Mouse (Mus musculus): ENCODE data around the gene Ppp1r1b. TPM values are rescaled to one million over a fixed set of nuclear protein-coding genes. Genes with fewer than 3 reads are reported as not detected.

Ppp1r1b gene
- polyA plus RNA-seq (2012; rRNA removed; ENCODE audit: low replicate concordance): 1.8 and 2.0 TPM in 2 replicates

GRCm38 (mm10) chr11:98348083-98348961 is at the start of gene Ppp1r1b:
Gene Ppp1r1b, plus strand, starts transcription at chr11:98348404.

GRCm38 (mm10) chr11:98329081-98329959 is 18.9 kb upstream of the Ppp1r1b start, which contains the start of gene Neurod2:
Gene Neurod2, minus strand, starts transcription at chr11:98329648.

GRCm38 (mm10) chr11:98358161-98359083 is 10.2 kb downstream of the Ppp1r1b start, which contains the start of gene Stard3:
Gene Stard3, plus strand, starts transcription at chr11:98358368.

GRCm38 (mm10) chr11:98383261-98384030 is 35.2 kb downstream of the Ppp1r1b start, which contains the start of gene Tcap:
Gene Tcap, plus strand, starts transcription at chr11:98383811.

GRCm38 (mm10) chr11:98385638-98386585 is 37.7 kb downstream of the Ppp1r1b start, which contains the start of gene Pnmt:
Gene Pnmt, plus strand, starts transcription at chr11:98386450.

GRCm38 (mm10) chr11:98400161-98400726 is 52.0 kb downstream of the Ppp1r1b start, which contains the start of gene Pgap3:
Gene Pgap3, minus strand, starts transcription at chr11:98400490.

Other genes with a start within 250 kb of the Ppp1r1b start
- gene Fbxl20, start 198.0 kb upstream of the Ppp1r1b start, polyA plus RNA-seq (2012; rRNA removed; ENCODE audit: low replicate concordance): 26.5 and 27.7 TPM in 2 replicates
- gene Med1, start 155.1 kb upstream of the Ppp1r1b start, polyA plus RNA-seq (2012; rRNA removed; ENCODE audit: low replicate concordance): 9.8 and 16.1 TPM in 2 replicates
- 12.6 and 17.2 TPM in 2 replicates for gene Cdk12, start 145.3 kb upstream of the Ppp1r1b start, polyA plus RNA-seq (2012; rRNA removed; ENCODE audit: low replicate concordance)
- gene Neurod2, start 18.8 kb upstream of the Ppp1r1b start, polyA plus RNA-seq (2012; rRNA removed; ENCODE audit: low replicate concordance): not detected in 2 replicates
- gene Stard3, start 10.0 kb downstream of the Ppp1r1b start, polyA plus RNA-seq (2012; rRNA removed; ENCODE audit: low replicate concordance): 88.0 and 123 TPM in 2 replicates
- 0.53 and 504 TPM in 2 replicates for gene Tcap, start 35.4 kb downstream of the Ppp1r1b start, polyA plus RNA-seq (2012; rRNA removed; ENCODE audit: low replicate concordance)
- 0.20 TPM in 1 of 2 replicates, not detected in the other for gene Pnmt, start 38.0 kb downstream of the Ppp1r1b start, polyA plus RNA-seq (2012; rRNA removed; ENCODE audit: low replicate concordance)
- 21.3 and 24.6 TPM in 2 replicates for gene Pgap3, start 52.1 kb downstream of the Ppp1r1b start, polyA plus RNA-seq (2012; rRNA removed; ENCODE audit: low replicate concordance)
- gene Erbb2, start 64.1 kb downstream of the Ppp1r1b start, polyA plus RNA-seq (2012; rRNA removed; ENCODE audit: low replicate concordance): 22.4 and 29.5 TPM in 2 replicates
- 48.3 and 68.1 TPM in 2 replicates for gene Mien1, start 90.6 kb downstream of the Ppp1r1b start, polyA plus RNA-seq (2012; rRNA removed; ENCODE audit: low replicate concordance)
- 29.3 and 38.8 TPM in 2 replicates for gene Grb7, start 98.0 kb downstream of the Ppp1r1b start, polyA plus RNA-seq (2012; rRNA removed; ENCODE audit: low replicate concordance)
- gene Ikzf3, start 197.6 kb downstream of the Ppp1r1b start, polyA plus RNA-seq (2012; rRNA removed; ENCODE audit: low replicate concordance): 19.7 and 38.8 TPM in 2 replicates
- gene Zpbp2, start 202.7 kb downstream of the Ppp1r1b start, polyA plus RNA-seq (2012; rRNA removed; ENCODE audit: low replicate concordance): 0.43 and 0.88 TPM in 2 replicates
- gene Ormdl3, start 239.0 kb downstream of the Ppp1r1b start, polyA plus RNA-seq (2012; rRNA removed; ENCODE audit: low replicate concordance): 218 and 235 TPM in 2 replicates
- gene Lrrc3c, start 249.9 kb downstream of the Ppp1r1b start, polyA plus RNA-seq (2012; rRNA removed; ENCODE audit: low replicate concordance): not detected in 2 replicates

All from mammary gland, adult 2 months (tissue).